Mouse (Mus musculus) urinary bladder, adult 2 months (tissue): ENCODE measurements around the gene Klhl6. TPM values are rescaled to one million over a fixed set of nuclear protein-coding genes. Genes with fewer than 3 reads are reported as not detected.
"Not testable (repeated sequence)": the region's sequence is repeated elsewhere in the genome, so short reads cannot be mapped to it uniquely, and the experiment has no call there.

Experiments used
- DNase-seq: peaks from one replicate; pipeline ENCODE4 v3.0.0; 2022; ENCODE audit warnings: low spot score
- polyA plus RNA-seq: library from polyadenylated mRNA; depleted of rRNA; stranded (reverse); fragments of >200 nt; gene quantifications from 2 replicates; pipeline ENCODE4 v1.2.3, GENCODE M21; 2012; rRNA removed

The Klhl6 gene
- 3.4 and 3.5 TPM in 2 replicates for polyA plus RNA-seq

- no peak for DNase-seq
Measured at GRCm38 (mm10) chr16:19982537-19983257, at the start of gene Klhl6. TSS of gene Klhl6 (minus strand) at chr16:19983037.

GRCm38 (mm10) chr16:20027241-20027640 is 44.4 kb upstream of the Klhl6 start:
- not testable (repeated sequence) for DNase-seq

GRCm38 (mm10) chr16:20022821-20023220 is 40.0 kb upstream of the Klhl6 start:
- DNase-seq = no peak

- DNase-seq = no peak
Measured at GRCm38 (mm10) chr16:20021848-20022247, 39.0 kb upstream of the Klhl6 start.

- no peak for DNase-seq
Measured at GRCm38 (mm10) chr16:20012647-20013046, 29.8 kb upstream of the Klhl6 start.

- DNase-seq = no peak
Measured at GRCm38 (mm10) chr16:20006066-20006465, 23.2 kb upstream of the Klhl6 start.

GRCm38 (mm10) chr16:20000286-20000685 is 17.4 kb upstream of the Klhl6 start:
- DNase-seq = not testable (repeated sequence)

GRCm38 (mm10) chr16:19997616-19998015 is 14.8 kb upstream of the Klhl6 start:
- DNase-seq = no peak

- not testable (repeated sequence) for DNase-seq
Measured at GRCm38 (mm10) chr16:19996913-19997312, 14.1 kb upstream of the Klhl6 start.

GRCm38 (mm10) chr16:19995818-19996217 is 13.0 kb upstream of the Klhl6 start:
- DNase-seq = no peak

- DNase-seq = no peak
Measured at GRCm38 (mm10) chr16:19993278-19993677, 10.4 kb upstream of the Klhl6 start.

GRCm38 (mm10) chr16:19990536-19990935 is 7.7 kb upstream of the Klhl6 start:
- DNase-seq = no peak

- DNase-seq = no peak
Measured at GRCm38 (mm10) chr16:19987589-19987988, 4.8 kb upstream of the Klhl6 start.

GRCm38 (mm10) chr16:19984884-19985643 is 2.2 kb upstream of the Klhl6 start:
- DNase-seq = no peak

GRCm38 (mm10) chr16:19983559-19983958 is 722 bp upstream of the Klhl6 start:
- DNase-seq = no peak

GRCm38 (mm10) chr16:19981684-19982083 is 1.2 kb downstream of the Klhl6 start:
- DNase-seq = no peak

GRCm38 (mm10) chr16:19981006-19981405 is 1.8 kb downstream of the Klhl6 start:
- DNase-seq = no peak

- no peak for DNase-seq
Measured at GRCm38 (mm10) chr16:19979755-19980154, 3.1 kb downstream of the Klhl6 start.

- DNase-seq = no peak
Measured at GRCm38 (mm10) chr16:19977282-19977681, 5.6 kb downstream of the Klhl6 start.

- DNase-seq = no peak
Measured at GRCm38 (mm10) chr16:19976825-19977224, 6.0 kb downstream of the Klhl6 start.

GRCm38 (mm10) chr16:19975432-19975831 is 7.4 kb downstream of the Klhl6 start:
- DNase-seq = no peak

- DNase-seq = no peak
Measured at GRCm38 (mm10) chr16:19973480-19973879, 9.4 kb downstream of the Klhl6 start.

GRCm38 (mm10) chr16:19972736-19973350 is 10.0 kb downstream of the Klhl6 start:
- no peak for DNase-seq
